Mouse (Mus musculus) megakaryocyte-erythroid progenitor cell, adult 5-6 weeks (primary cell): ENCODE results near the gene Gm45208. TPM values are rescaled to one million over a fixed set of nuclear protein-coding genes. Genes with fewer than 3 reads are reported as not detected.
A peak's percentile ranks its signal among the peaks of the same experiment; 100 is the strongest.

ENCODE experiments used
- ATAC-seq: replicated peaks from 2 replicates; pipeline ENCODE4 v1.8.0; 2016; ENCODE audit warnings: mild to moderate bottlenecking, inconsistent platforms; ENCODE audit not compliant: severe bottlenecking, poor library complexity, low FRiP score, low TSS enrichment
- total RNA-seq, 2 experiments: library from RNA; stranded (forward) in 1 of 2; stranded (reverse) in 1 of 2; fragments of 200-1000, 215-1000 nt in 1 of 2; fragments of >200 nt in 1 of 2; fragmentation: Nextera tagmentation in 1 of 2; gene quantifications; 2 replicates each; pipeline ENCODE4 v1.2.3; 2014 to 2017

The Gm45208 gene
- total RNA-seq, 2 experiments from 2014 or later, result not detected

DNA sequence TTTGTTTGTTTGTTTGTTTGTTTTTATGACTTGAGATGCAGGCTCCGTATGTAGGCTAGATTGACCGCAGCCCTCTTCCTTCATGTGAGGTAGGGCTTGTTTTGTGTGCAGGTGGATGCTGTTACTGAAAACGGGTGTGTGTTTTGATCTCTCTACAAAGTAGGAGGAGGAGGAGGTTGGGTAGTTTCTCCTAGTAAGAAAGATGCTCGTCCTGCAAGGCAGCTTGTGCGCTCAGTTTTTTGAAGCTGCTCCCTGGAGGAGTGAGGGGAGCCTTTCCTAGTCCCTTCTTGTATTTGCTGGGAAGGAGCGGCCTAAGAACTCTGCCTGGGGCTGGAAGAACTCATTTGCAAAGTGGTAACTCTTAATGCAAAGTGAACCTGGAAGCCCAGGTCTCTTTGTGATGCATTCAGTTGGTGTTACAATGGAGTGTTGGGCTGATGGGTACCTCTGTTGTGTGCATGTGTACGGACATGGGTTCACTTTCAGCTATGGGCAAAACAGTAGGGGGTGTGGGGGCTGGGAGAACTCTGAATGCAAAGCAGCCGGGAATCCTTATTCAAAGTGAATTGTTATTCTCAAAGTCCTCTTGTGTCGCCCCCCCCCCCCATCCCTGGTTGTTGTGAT, 42.7 kb downstream of the Gm45208 start:
- no peak for ATAC-seq

DNA sequence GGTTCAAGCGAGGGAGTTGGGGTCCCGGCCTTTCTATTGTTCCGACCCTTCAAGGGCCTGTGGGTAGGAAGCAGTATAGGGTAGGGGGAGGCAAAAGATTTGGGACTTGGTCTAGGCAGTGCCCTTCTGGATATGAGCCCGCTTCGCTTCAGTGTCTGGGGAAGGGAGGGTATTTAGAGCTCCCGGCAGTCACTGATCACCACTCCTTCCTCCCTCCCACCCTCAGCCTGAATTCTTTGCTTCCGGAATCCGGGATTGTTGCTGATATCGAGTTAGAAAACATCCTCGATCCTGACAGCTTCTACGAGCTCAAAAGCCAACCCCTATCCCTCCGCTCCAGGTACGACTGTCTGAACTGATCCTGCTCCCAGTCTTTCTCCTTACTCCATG, 43.2 kb downstream of the Gm45208 start:
- no peak for ATAC-seq

DNA sequence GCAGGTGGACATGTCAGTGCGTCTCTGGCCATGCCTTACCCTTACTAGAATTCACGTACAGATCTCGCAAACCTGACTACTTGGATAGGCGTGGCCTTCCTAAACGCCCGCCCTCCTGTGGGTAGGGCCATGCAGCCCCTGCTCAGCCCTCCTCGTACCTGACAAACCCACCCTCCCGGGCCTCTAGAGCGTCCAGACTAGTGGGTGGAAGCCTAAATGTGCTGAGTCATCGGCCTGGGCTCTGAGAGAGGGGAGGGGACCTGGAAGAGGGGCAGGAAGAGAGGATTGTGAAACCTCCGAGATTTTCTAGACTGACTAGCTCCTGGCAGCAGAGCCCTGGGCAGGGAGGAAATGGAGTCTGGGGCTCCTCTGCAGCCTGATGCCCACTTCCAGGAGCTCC, 43.7 kb downstream of the Gm45208 start:
- no peak for ATAC-seq

DNA sequence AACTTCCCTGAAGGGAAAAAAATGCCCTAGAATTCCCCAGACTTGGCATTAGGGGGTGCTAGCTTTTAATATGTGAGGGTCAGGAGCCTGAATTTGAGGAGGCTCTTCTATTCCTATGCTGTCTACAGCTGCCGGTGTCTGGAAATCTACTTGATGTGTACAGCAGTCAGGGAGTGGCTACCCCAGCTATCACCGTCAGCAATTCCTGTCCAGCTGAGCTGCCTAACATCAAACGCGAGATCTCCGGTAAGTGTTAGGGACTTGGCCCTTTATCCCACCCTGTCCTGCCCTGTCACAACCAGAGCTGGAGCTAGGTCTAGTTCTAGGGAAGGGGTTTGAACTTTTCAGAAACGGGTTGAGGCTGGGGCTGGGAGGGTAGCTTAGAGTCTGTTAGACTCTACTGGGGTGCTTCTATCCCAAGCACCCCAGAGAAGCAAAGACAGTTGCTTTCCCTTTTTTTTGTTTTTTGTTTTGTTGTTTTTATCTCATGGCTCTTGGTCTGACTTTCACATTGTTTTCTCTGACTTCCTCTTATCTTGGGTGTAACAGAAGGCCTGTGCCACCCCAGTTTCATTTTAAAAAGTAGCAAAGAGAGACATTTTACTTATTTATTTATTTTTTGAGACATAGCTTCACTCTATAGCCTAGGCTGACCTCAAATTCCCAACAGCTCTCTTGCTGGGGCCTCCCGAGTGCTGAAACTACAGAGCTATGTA, 47.4 kb downstream of the Gm45208 start:
- ATAC-seq, result peak; percentile 76

- ATAC-seq, result no peak
Measured at GRCm38 (mm10) chrX:7772766-7773165, 50.7 kb downstream of the Gm45208 start.

GRCm38 (mm10) chrX:7775501-7776205, 53.6 kb downstream of the Gm45208 start:
- ATAC-seq, result no peak

DNA sequence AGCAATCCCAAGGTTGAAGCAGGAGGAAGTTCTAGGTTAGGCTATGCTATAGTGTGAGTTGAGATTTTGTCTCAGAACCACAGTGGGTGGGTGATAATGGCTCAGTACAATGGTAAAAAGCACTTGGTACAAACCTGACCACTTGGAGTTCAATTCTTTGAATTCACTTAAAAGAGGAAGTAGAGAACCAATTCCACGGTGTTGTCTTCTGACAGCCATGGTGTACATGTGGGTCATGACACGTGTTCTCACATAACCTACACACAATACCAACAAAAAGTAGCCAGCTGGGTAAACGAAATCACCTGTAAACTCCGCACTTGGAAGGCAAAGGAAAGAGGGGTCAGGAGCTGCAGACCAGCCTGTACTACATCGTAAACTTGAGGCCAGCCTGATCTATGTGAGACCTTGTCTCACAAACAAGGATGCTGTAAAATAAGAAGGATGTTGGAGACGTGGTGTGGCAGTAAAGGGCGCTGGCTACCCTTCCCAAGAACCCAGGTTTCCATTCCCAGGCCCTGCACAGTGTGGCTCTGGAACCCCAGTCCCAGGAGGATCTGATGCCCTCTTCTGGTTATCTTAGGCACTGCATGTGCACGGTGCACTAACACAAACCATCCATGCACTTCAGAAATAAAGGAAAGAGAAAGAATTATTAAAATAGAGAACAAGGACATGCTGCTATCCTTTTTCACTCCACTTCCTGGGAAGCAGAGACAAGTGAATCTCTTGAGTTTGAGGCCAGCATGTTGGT, 54.5 kb downstream of the Gm45208 start:
- peak; percentile 45; the same call in 1 of the 2 replicates for ATAC-seq

DNA sequence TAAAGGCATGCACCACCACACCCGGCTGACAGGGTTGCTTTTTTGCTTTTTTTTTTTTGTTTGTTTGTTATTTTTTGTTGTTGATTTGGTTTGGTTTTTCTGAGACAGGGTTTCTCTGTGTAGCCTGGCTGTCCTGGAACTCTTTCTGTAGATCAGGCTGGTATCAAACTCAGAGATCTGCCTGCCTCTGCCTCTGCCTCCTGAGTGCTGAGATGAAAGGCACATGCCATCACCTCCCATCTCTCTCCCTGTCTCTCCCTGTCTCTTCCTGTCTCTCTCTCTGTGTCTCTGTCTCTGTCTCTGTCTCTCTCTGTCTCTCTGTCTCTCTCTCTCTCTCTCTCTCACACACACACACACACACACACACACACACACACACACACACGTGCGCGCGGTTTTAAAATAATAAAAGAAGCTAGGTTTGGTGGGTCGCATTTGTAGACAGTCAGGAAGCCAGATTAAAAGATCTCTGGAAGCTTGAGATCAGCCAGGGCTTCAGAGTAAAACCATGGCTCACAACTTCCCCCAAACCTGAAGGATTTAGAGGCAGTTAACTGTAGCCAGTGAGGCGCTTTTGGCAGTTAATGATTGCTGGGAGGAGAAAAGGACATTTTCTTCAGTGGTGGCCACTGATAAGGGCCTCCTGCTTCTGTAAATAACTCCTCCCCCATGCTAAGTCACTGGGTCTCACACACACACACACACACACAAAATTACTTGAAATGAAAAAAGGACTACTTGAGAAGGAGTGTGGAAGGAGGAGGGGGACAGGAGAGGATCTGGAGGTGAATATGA, 56.6 kb downstream of the Gm45208 start:
- ATAC-seq, result peak; percentile 88

- ATAC-seq, result peak; percentile 42
Measured at GRCm38 (mm10) chrX:7779294-7779693, 57.2 kb downstream of the Gm45208 start.

Other genes with a start within 250 kb of the Gm45208 start
- gene Foxp3, start 148.6 kb upstream of the Gm45208 start, total RNA-seq (2014; fragmentation: Nextera tagmentation), result not detected in 2 replicates
- 0.11 TPM in 1 of 2 replicates, not detected in the other for gene Foxp3, start 148.6 kb upstream of the Gm45208 start, total RNA-seq (2017)
- gene Ppp1r3f, start 148.0 kb upstream of the Gm45208 start, total RNA-seq (2014; fragmentation: Nextera tagmentation), result 3.0 TPM in 1 of 2 replicates, not detected in the other
- gene Ppp1r3f, start 148.0 kb upstream of the Gm45208 start, total RNA-seq (2017), result 0.19 and 2.5 TPM in 2 replicates
- gene Ccdc22, start 116.7 kb upstream of the Gm45208 start, total RNA-seq (2014; fragmentation: Nextera tagmentation), result 19.6 and 31.5 TPM in 2 replicates
- 18.2 and 21.6 TPM in 2 replicates for gene Ccdc22, start 116.7 kb upstream of the Gm45208 start, total RNA-seq (2017)
- gene Cacna1f, start 115.2 kb upstream of the Gm45208 start, total RNA-seq (2014; fragmentation: Nextera tagmentation), result not detected in 2 replicates
- gene Cacna1f, start 115.2 kb upstream of the Gm45208 start, total RNA-seq (2017), result not detected in 2 replicates
- gene Syp, start 83.8 kb upstream of the Gm45208 start, total RNA-seq (2014; fragmentation: Nextera tagmentation), result 0.52 TPM in 1 of 2 replicates, not detected in the other
- 0.72 TPM in 1 of 2 replicates, not detected in the other for gene Syp, start 83.8 kb upstream of the Gm45208 start, total RNA-seq (2017)
- 4.7 and 7.8 TPM in 2 replicates for gene Prickle3, start 65.0 kb upstream of the Gm45208 start, total RNA-seq (2014; fragmentation: Nextera tagmentation)
- gene Prickle3, start 65.0 kb upstream of the Gm45208 start, total RNA-seq (2017), result 0.99 and 1.7 TPM in 2 replicates
- 82.2 and 98.3 TPM in 2 replicates for gene Plp2, start 50.9 kb upstream of the Gm45208 start, total RNA-seq (2014; fragmentation: Nextera tagmentation)
- gene Plp2, start 50.9 kb upstream of the Gm45208 start, total RNA-seq (2017), result 26.5 and 29.9 TPM in 2 replicates
- gene Magix, start 41.0 kb upstream of the Gm45208 start, total RNA-seq (2014; fragmentation: Nextera tagmentation), result 0.17 TPM in 1 of 2 replicates, not detected in the other
- gene Magix, start 41.0 kb upstream of the Gm45208 start, total RNA-seq (2017), result not detected in 2 replicates
- gene Gpkow, start 25.1 kb upstream of the Gm45208 start, total RNA-seq (2014; fragmentation: Nextera tagmentation), result 28.3 and 53.3 TPM in 2 replicates
- gene Gpkow, start 25.1 kb upstream of the Gm45208 start, total RNA-seq (2017), result 20.6 and 31.1 TPM in 2 replicates
- 20.5 and 36.9 TPM in 2 replicates for gene Wdr45, start 7.9 kb upstream of the Gm45208 start, total RNA-seq (2014; fragmentation: Nextera tagmentation)
- gene Wdr45, start 7.9 kb upstream of the Gm45208 start, total RNA-seq (2017), result 20.2 and 23.8 TPM in 2 replicates
- 4.9 and 8.1 TPM in 2 replicates for gene Praf2, start 6.2 kb downstream of the Gm45208 start, total RNA-seq (2014; fragmentation: Nextera tagmentation)
- 1.4 and 6.6 TPM in 2 replicates for gene Praf2, start 6.2 kb downstream of the Gm45208 start, total RNA-seq (2017)
- 0.74 and 2.3 TPM in 2 replicates for gene Ccdc120, start 28.7 kb downstream of the Gm45208 start, total RNA-seq (2014; fragmentation: Nextera tagmentation)
- 1.4 and 2.2 TPM in 2 replicates for gene Ccdc120, start 28.7 kb downstream of the Gm45208 start, total RNA-seq (2017)
- gene Tfe3, start 40.3 kb downstream of the Gm45208 start, total RNA-seq (2014; fragmentation: Nextera tagmentation), result 33.5 and 36.5 TPM in 2 replicates
- 10.4 and 15.0 TPM in 2 replicates for gene Tfe3, start 40.3 kb downstream of the Gm45208 start, total RNA-seq (2017)
- 64.4 and 98.4 TPM in 2 replicates for gene Gripap1, start 67.5 kb downstream of the Gm45208 start, total RNA-seq (2014; fragmentation: Nextera tagmentation)
- 78.9 and 102 TPM in 2 replicates for gene Gripap1, start 67.5 kb downstream of the Gm45208 start, total RNA-seq (2017)
- gene Kcnd1, start 100.0 kb downstream of the Gm45208 start, total RNA-seq (2014; fragmentation: Nextera tagmentation), result 0.55 and 2.2 TPM in 2 replicates
- 1.9 and 2.2 TPM in 2 replicates for gene Kcnd1, start 100.0 kb downstream of the Gm45208 start, total RNA-seq (2017)
- gene Otud5, start 119.1 kb downstream of the Gm45208 start, total RNA-seq (2014; fragmentation: Nextera tagmentation), result 59.5 and 83.5 TPM in 2 replicates
- gene Otud5, start 119.1 kb downstream of the Gm45208 start, total RNA-seq (2017), result 50.0 and 64.6 TPM in 2 replicates
- 11.4 and 16.2 TPM in 2 replicates for gene Pim2, start 156.0 kb downstream of the Gm45208 start, total RNA-seq (2014; fragmentation: Nextera tagmentation)
- 2.1 and 2.2 TPM in 2 replicates for gene Pim2, start 156.0 kb downstream of the Gm45208 start, total RNA-seq (2017)
- gene Slc35a2, start 161.8 kb downstream of the Gm45208 start, total RNA-seq (2014; fragmentation: Nextera tagmentation), result 13.2 and 19.3 TPM in 2 replicates
- gene Slc35a2, start 161.8 kb downstream of the Gm45208 start, total RNA-seq (2017), result 9.8 and 16.1 TPM in 2 replicates
- 46.8 and 81.9 TPM in 2 replicates for gene Pqbp1, start 177.0 kb downstream of the Gm45208 start, total RNA-seq (2014; fragmentation: Nextera tagmentation)
- 176 and 188 TPM in 2 replicates for gene Pqbp1, start 177.0 kb downstream of the Gm45208 start, total RNA-seq (2017)
- gene Timm17b, start 177.1 kb downstream of the Gm45208 start, total RNA-seq (2014; fragmentation: Nextera tagmentation), result 71.7 and 112 TPM in 2 replicates
- 61.4 and 61.5 TPM in 2 replicates for gene Timm17b, start 177.1 kb downstream of the Gm45208 start, total RNA-seq (2017)
- not detected in 2 replicates for gene Gm10491, start 185.6 kb downstream of the Gm45208 start, total RNA-seq (2014; fragmentation: Nextera tagmentation)
- not detected in 2 replicates for gene Gm10491, start 185.6 kb downstream of the Gm45208 start, total RNA-seq (2017)
- not detected in 2 replicates for gene Gm10490, start 187.3 kb downstream of the Gm45208 start, total RNA-seq (2014; fragmentation: Nextera tagmentation)
- not detected in 2 replicates for gene Gm10490, start 187.3 kb downstream of the Gm45208 start, total RNA-seq (2017)
- not detected in 2 replicates for gene Pcsk1n, start 197.6 kb downstream of the Gm45208 start, total RNA-seq (2014; fragmentation: Nextera tagmentation)
- not detected in 2 replicates for gene Pcsk1n, start 197.6 kb downstream of the Gm45208 start, total RNA-seq (2017)
- not detected in 2 replicates for gene Eras, start 206.4 kb downstream of the Gm45208 start, total RNA-seq (2014; fragmentation: Nextera tagmentation)
- gene Eras, start 206.4 kb downstream of the Gm45208 start, total RNA-seq (2017), result not detected in 2 replicates
- gene Hdac6, start 225.6 kb downstream of the Gm45208 start, total RNA-seq (2014; fragmentation: Nextera tagmentation), result 9.8 and 9.9 TPM in 2 replicates
- 9.1 and 11.8 TPM in 2 replicates for gene Hdac6, start 225.6 kb downstream of the Gm45208 start, total RNA-seq (2017)